Mouse (Mus musculus): ENCODE measurements around the gene Rrp12.
A peak's percentile ranks its signal among the peaks of the same experiment; 100 is the strongest.

Rrp12 gene

GRCm38 (mm10) chr19:41847091-41847581 is 48.8 kb downstream of the Rrp12 start:
- peak; percentile 17 to 45 for DNase-seq

GRCm38 (mm10) chr19:41846366-41847090 is 49.4 kb downstream of the Rrp12 start:
- no peak for DNase-seq

- no peak for DNase-seq
Observed at GRCm38 (mm10) chr19:41844345-41844744, 51.6 kb downstream of the Rrp12 start.

GRCm38 (mm10) chr19:41842706-41843105 is 53.3 kb downstream of the Rrp12 start:
- no peak for DNase-seq

DNA sequence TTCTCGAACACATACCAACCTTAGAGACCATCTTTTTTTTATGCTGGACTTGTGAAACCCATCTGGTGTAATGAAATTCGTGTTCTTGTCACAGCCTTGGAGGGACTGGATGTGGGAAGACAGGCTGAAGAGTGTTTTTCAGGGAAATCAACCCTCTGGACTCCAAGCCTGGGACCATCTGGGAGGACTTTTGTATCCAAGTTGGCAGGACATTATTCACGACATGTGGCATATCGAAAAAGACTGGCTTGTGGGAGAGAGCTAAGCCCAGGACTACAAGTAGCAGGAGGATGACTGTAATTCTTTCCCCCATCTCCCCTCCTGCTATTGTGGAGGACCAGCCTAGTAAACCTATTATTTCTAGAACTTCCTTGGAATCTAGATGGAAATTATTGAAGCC is 53.8 kb downstream of the Rrp12 start:
- no peak for DNase-seq

DNA sequence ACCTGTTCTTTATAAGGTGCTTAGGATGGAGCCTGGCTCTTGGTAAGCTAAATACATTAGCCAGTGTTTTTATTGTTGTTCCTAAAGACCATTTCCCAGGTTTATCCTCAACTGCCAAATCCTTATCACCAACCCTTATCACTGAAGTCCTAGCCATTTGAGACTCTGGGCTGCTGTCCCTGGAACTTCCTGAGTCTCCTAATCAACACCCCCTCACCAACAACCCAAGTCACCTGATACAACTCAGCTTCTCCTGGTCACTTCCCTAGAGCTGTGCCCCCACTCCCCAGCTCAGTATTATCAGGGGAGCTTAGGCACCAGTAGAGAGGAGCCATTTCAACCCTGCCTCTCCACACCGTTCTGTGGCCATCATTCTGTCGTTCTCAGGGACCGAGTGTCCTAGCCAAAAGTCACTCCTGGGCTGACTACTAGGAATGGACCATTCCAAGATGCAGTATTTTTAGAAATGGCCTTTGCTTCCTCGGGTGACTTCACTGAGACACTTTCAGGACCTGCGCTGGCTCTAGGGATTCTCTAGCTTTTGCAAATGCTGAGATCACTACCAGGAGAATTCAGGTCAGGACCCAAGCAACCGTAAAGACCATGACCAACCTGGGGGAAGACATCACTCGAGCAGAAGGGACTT is 54.7 kb downstream of the Rrp12 start:
- DNase-seq = no peak

DNA sequence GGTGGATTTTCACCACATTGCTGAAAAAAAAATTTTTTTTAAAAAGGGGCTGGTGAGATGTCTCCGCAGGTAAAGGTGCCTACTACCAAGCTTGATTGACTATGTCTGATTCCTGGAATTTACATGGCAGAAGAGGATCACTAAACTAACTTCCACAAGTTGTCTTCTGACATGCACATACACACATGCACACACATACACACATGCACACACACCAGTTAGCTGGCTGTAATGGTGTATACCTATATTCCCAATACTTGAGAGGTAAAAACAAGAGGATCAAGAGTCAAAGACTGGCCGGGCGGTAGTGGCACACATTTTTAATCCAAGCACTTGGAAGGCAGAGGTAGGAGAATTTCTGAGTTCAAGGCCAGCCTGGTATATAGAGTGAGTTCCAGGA is 56.3 kb downstream of the Rrp12 start:
- no peak for DNase-seq

- no peak for DNase-seq
Observed at GRCm38 (mm10) chr19:41838808-41839207, 57.2 kb downstream of the Rrp12 start.

GRCm38 (mm10) chr19:41837917-41838261 is 58.1 kb downstream of the Rrp12 start:
- DNase-seq = no peak

- no peak for DNase-seq
Observed at GRCm38 (mm10) chr19:41837194-41837916, 58.6 kb downstream of the Rrp12 start.

DNA sequence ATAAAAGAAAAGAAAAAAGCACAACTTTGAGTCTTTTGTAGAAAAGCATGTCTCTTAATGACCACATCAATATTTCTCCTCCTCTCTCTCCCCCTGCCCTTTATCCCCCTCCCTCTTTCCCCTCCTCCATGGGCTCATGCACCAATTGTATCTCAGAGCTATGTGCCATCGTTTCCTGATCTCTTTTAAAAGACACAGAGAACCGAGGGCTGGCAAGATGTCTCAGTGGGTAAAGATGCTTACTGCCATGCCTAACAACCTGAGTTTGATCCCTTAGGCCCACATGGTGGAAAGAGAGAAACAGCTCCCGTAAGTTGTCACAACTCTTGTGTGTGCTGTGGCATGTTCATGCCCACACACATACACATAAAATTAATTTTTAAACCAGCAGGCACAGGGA is 59.3 kb downstream of the Rrp12 start:
- DNase-seq = no peak

DNA sequence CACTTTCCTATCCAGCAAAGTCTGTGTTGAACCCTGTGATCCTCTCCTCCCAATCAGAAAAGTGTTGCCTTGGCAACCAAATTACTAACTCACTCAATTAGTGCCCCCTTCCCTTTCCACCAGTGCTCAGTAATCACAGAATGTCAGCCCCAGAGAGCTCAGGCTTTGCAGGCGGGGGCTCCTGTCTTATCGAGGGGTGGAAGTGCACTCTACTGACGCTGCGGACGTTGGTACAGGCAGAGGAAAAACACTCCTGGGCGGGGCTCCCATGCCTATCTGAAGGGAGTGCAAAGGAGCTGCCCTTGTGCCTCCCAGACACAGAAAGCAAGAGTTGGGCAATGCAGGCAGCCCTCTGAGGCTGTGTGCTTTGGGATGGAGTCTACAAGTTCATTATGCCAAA is 60.2 kb downstream of the Rrp12 start:
- DNase-seq = no peak

GRCm38 (mm10) chr19:41835407-41835806 is 60.6 kb downstream of the Rrp12 start:
- DNase-seq = no peak

DNA sequence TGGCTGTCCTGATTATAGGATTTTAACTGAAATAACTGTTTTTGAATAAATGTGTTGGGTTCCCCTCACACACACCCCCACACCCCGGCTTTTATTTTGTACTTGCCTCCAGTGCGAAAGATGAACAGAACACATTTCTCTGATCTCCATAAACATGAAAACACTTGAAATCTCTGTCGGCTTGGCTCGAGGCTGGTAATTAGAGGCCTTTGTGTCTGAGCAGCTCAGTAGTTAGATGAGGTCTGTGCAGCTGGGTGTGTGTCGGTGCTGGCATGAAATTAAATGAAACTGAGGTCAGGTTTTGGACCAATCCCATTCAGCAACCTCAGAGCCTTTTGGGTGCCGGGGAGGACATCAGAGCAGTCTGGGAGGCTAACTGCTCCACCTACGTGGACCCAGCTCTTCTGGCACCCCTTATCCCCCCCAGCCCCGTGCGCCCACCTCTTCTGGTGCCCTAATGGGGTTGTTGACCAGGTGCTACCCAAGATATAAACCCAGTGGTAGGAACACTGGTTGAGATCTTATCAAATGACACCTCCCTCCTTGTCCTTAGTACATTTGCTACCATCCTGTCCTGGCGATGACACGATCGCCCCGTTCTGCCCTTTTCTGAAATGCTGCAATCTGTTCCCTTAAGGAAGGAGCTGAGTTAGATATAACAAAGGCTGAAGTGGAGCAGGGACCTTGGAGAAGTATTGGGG is 63.3 kb downstream of the Rrp12 start:
- DNase-seq = no peak

- DNase-seq = no peak
Observed at GRCm38 (mm10) chr19:41831718-41832391, 64.1 kb downstream of the Rrp12 start.

GRCm38 (mm10) chr19:41831101-41831570 is 64.8 kb downstream of the Rrp12 start:
- DNase-seq = peak in 1 of 2 experiments; percentile 12

DNA sequence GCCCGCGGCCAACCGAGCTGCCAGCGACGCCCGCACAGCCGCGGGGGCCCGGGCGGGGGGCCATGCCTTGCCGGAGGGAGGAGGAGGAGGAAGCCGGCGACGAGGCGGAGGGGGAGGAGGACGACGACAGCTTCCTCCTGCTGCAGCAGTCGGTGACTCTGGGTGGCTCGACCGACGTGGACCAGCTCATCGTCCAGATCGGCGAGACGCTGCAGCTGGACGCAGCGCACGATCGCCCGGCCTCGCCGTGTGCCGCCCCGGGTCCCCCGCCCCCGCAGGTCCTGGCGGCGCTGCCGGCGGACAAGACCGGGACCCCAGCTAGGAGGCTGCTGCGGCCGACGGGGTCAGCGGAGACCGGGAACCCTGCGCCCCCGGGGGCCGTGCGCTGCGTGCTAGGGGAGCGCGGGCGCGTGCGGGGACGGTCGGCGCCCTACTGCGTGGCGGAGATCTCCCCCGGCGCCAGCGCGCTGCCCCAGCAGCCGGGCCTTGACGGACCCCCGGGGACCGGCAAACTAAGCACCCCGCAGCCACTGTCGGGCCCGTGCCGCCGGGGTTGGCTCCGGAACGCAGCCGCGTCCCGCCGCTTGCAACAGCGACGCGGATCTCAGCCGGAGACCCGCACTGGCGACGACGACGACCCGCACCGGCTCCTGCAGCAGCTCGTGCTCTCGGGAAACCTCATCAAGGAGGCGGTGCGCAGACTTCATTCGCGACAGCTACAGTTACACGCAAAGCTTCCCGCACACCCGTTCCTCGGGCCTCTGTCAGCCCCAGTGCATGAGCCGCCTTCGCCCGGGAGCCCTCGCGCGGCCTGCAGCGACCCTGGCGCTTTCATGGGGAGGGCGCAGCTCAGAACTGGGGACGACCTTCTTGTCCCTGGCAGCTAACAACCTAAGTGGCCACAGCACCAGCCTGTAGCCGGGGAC is 65.6 kb downstream of the Rrp12 start:
- DNase-seq = peak; percentile 52 to 77

- DNase-seq = peak; percentile 84 to 91
Observed at GRCm38 (mm10) chr19:41829381-41830105, 66.4 kb downstream of the Rrp12 start, which contains the start of gene Frat1. Gene Frat1, plus strand, starts transcription at chr19:41829970.

DNA sequence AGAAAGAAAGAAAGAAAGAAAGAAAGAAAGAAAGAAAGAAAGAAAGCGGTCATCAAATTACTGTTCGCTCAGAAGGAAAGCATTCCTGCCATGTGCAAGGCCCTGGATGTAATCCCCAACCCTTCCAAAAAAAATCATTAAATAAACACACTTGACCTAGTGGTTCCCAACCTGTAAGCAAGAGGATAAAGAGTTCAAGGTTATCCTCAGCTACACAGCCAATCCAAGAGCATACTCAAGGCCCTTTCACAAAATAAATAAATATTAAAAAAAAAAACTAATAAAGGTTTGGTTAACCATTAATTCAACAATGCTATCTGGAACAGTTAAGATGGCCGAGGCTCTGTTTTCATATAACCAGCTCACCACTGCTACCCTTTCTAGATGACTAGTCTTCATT is 67.0 kb downstream of the Rrp12 start:
- no peak for DNase-seq

DNA sequence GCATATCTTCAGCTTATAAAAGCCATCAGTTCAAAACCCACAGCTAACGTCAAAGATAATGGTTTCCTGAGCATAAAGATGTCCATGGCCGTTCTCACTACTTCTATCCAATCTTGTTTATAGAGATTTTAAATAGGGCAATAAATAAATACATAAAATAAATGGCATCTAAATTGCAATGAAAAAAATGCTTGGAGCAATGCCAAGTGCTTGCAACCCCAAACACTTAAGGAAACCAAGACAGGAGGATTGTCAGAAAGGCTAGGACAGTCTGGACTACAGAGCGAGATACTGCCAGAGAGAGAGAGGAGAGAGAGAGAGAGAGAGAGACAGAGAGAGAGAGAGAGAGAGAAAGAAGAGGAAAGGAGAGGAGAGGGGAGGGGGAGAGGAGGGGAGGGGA is 69.4 kb downstream of the Rrp12 start:
- DNase-seq = no peak

GRCm38 (mm10) chr19:41824950-41825349 is 71.0 kb downstream of the Rrp12 start:
- no peak for DNase-seq
